Mouse (Mus musculus): ENCODE measurements around the gene Mllt6.
"Not testable (repeated sequence)": the region's sequence is repeated elsewhere in the genome, so short reads cannot be mapped to it uniquely, and the experiment has no call there.

Gene Mllt6

GRCm38 (mm10) chr11:97714784-97715760 is 51.9 kb downstream of the Mllt6 start:
- DNase-seq (ENCODE audit: low spot score in 2 of 2) = no peak

- no peak for DNase-seq (ENCODE audit: low spot score in 2 of 2)
These were observed 52.8 kb downstream of the Mllt6 start for GRCm38 (mm10) chr11:97716021-97716420.

- DNase-seq (ENCODE audit: low spot score in 2 of 2) = no peak
These were observed 54.4 kb downstream of the Mllt6 start for GRCm38 (mm10) chr11:97717369-97718280.

GRCm38 (mm10) chr11:97718281-97718860 is 55.2 kb downstream of the Mllt6 start:
- DNase-seq (ENCODE audit: low spot score in 2 of 2) = peak in 1 of 2 experiments; percentile 31

- no peak for DNase-seq (ENCODE audit: low spot score in 2 of 2)
These were observed 55.8 kb downstream of the Mllt6 start for GRCm38 (mm10) chr11:97719041-97719440.

GRCm38 (mm10) chr11:97721338-97721737 is 58.1 kb downstream of the Mllt6 start:
- no peak for DNase-seq (ENCODE audit: low spot score in 2 of 2)

- no peak for DNase-seq (ENCODE audit: low spot score in 2 of 2)
These were observed 60.5 kb downstream of the Mllt6 start for GRCm38 (mm10) chr11:97723709-97724108.

GRCm38 (mm10) chr11:97728311-97728710 is 65.1 kb downstream of the Mllt6 start:
- DNase-seq (ENCODE audit: low spot score in 2 of 2) = no peak

- DNase-seq (ENCODE audit: low spot score in 2 of 2) = no peak
These were observed 65.5 kb downstream of the Mllt6 start for GRCm38 (mm10) chr11:97728730-97729129.

GRCm38 (mm10) chr11:97733689-97734088 is 70.5 kb downstream of the Mllt6 start:
- DNase-seq (ENCODE audit: low spot score in 2 of 2) = no peak

GRCm38 (mm10) chr11:97734810-97735209 is 71.6 kb downstream of the Mllt6 start:
- DNase-seq (ENCODE audit: low spot score in 2 of 2) = not testable (repeated sequence)

Measured in spleen, postnatal 4 days (tissue).